Mouse (Mus musculus) mature B cell (primary cell): ENCODE measurements around the gene Ubr2.

Experiments used
- in situ Hi-C: fragments of 300-500 bp; cut with MboI; formaldehyde crosslinking; loops from 2 replicates; pipeline ENCODE4 v1.14.3; 2019

Gene Ubr2

GRCm38 (mm10) chr17:46880322-46880721 lies 130.0 kb downstream of the Ubr2 start:
- in situ Hi-C loops: no loop called here

- in situ Hi-C loops: no loop called here
These were observed 130.5 kb downstream of the Ubr2 start for GRCm38 (mm10) chr17:46879841-46880311.
